Mouse (Mus musculus): ENCODE results near the gene Mboat7. TPM values are rescaled to one million over a fixed set of nuclear protein-coding genes. Genes with fewer than 3 reads are reported as not detected.
"Not testable (repeated sequence)": the region's sequence is repeated elsewhere in the genome, so short reads cannot be mapped to it uniquely, and the experiment has no call there.

The Mboat7 gene
- polyA plus RNA-seq (2015; fragmentation: Nextera tagmentation; extraction: Ambion mirVana), result 63.7 and 65.7 TPM in 2 replicates

DNA sequence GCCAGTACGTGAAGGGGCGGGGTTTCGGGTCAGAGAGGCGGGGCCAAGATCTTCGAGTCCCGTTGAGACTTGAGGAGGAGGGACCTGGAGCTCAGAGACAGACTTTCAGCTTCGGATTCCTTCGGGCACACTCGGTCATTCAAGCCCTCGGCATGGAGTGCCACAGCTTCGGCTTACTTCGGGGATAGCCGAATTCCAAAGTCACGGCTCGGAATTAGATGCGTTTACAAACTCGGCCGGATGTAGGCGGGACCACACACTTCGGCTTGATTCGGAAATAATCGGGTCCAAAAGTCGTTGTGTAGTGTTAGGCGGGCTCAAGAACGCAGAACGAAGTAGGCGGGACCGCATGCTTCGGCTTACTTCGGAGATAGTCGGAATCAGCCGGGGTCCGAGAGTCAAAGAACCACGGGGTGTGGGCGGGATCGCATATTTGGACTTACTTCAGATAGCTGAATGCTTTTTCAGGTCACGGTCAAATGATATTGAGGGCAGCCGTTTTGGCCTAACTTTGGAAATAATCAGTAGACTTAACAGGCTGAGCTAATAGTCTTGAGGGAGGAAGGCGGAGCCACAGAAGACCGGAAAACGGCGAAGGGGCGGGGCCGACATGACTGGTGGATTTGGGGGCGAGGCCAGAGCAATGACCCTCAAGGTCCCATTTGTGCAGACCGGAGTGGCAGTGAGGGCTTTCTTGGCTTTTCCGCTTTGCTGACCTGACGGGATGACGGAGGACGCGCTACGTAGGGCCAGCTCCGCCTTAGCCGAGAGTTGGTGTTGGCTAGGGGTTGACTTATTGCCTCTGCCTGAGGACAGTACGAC is at the start of gene Mboat7:
Mboat7 (minus strand) TSS at position 537 of the 822 bp plus-strand sequence.
- peak within 1 kb of the TSS; percentile 98 for H3K27ac ChIP-seq
- H3K27me3 ChIP-seq, result no peaks in the 10 kb centered on the region
- ATAC-seq (ENCODE audit: insufficient number of reproducible peaks, insufficient read depth, low FRiP score, low TSS enrichment, low read depth), result peak; percentile 92
- peak within 1 kb of the TSS; percentile 81 for H3K4me2 ChIP-seq
- under 1% methylated on average over 55 of the region's 55 CpGs for WGBS
- H3K9me3 ChIP-seq, result no peaks in the 10 kb centered on the region
- peaks cover 31% of the 10 kb centered on the region for H3K36me3 ChIP-seq
- peak within 1 kb of the TSS; percentile 73 for H3K4me3 ChIP-seq
- H3K9ac ChIP-seq, result peak within 1 kb of the TSS; percentile 93
- H3K4me1 ChIP-seq, result peaks cover 21% of the 10 kb centered on the region

GRCm38 (mm10) chr7:3732675-3733074 is 39.4 kb upstream of the Mboat7 start:
- ATAC-seq (ENCODE audit: insufficient number of reproducible peaks, insufficient read depth, low FRiP score, low TSS enrichment, low read depth); H3K4me2 ChIP-seq; H3K9me3 ChIP-seq; H3K9ac ChIP-seq; H3K27ac ChIP-seq; H3K27me3 ChIP-seq; H3K4me1 ChIP-seq; H3K4me3 ChIP-seq; H3K36me3 ChIP-seq: not testable (repeated sequence)
- no CpG with 5 or more reads among the region's 1 CpGs for WGBS

DNA sequence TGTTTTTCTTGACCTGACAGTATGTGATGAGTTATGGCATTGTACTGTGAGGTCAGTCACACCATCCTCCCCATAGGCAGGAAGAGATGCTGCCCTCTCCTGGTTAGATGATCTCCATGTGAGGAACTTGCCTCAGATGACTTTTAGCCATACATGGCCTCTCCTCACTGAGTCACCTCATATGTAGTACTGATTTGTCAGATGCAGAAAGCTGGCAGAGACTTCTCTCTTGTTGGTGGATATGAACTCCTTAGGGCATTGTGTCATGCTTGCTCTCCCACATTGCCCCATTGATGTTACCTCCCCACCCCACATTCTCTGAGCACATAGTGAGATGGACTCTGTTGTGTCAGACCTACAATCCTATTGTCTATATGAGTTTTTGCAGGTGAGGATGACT is 32.1 kb upstream of the Mboat7 start:
- H3K9ac ChIP-seq; H3K4me1 ChIP-seq; ATAC-seq (ENCODE audit: insufficient number of reproducible peaks, insufficient read depth, low FRiP score, low TSS enrichment, low read depth); H3K9me3 ChIP-seq; H3K36me3 ChIP-seq; H3K27ac ChIP-seq; H3K4me3 ChIP-seq; H3K27me3 ChIP-seq; H3K4me2 ChIP-seq: not testable (repeated sequence)

DNA sequence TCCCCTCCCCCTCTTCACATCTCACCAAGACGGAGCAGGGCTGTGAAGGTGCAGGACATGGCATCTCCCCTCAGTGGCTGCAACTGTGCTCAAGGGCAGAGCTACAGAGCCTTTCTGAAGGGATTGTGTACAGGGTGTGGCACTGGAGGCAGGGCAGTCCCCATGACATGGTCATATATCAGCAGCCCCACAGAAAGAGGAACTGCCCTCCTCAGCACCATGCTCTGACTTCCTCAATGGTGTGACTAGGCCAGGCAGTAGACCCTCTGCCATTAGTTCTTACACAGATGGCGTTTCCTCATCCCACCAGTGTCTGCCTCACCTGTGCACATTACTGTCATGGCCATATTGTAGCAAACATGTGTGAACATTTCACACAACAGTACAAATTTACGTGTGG is 26.9 kb upstream of the Mboat7 start, which contains the start of gene Pirb:
Pirb (minus strand) TSS at position 124 of the 400 bp plus-strand sequence.
- WGBS, result 33% methylated on average over 1 of the region's 3 CpGs
- H3K9me3 ChIP-seq; H3K4me2 ChIP-seq; H3K27ac ChIP-seq; H3K27me3 ChIP-seq; H3K9ac ChIP-seq; H3K36me3 ChIP-seq; H3K4me3 ChIP-seq; H3K4me1 ChIP-seq; ATAC-seq (ENCODE audit: insufficient number of reproducible peaks, insufficient read depth, low FRiP score, low TSS enrichment, low read depth): not testable (repeated sequence)

DNA sequence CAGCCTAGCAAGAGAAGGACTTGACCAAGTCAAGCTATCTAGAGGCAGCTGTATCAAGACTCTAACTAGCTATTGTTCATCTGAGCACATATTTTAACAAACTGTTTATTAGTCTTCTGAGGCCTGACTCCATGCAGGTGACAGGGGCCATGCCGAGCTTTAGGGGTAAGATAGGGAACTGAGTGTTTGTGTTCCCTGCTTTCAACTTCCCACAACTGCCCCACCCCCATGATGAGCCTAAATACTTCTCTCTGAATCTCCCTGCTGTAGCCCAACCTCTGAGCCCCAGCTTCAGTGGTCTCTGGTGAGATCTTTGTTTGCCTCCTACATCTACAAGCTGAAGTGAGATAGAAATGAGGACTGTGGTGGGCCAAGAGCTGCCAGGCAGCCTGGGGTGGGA is 21.9 kb upstream of the Mboat7 start:
- no peaks in the 10 kb centered on the region for H3K9me3 ChIP-seq
- H3K4me3 ChIP-seq, result no peak overlapping the region
- H3K9ac ChIP-seq, result no peak overlapping the region
- no peak overlapping the region for H3K4me2 ChIP-seq
- no peak for ATAC-seq (ENCODE audit: insufficient number of reproducible peaks, insufficient read depth, low FRiP score, low TSS enrichment, low read depth)
- H3K27me3 ChIP-seq, result no peaks in the 10 kb centered on the region
- H3K36me3 ChIP-seq, result no peaks in the 10 kb centered on the region
- WGBS, result 71% methylated on average over 1 of the region's 1 CpGs
- H3K27ac ChIP-seq, result no peak overlapping the region
- H3K4me1 ChIP-seq, result no peaks in the 10 kb centered on the region

GRCm38 (mm10) chr7:3712264-3712942 is 19.1 kb upstream of the Mboat7 start:
- no peaks in the 10 kb centered on the region for H3K27me3 ChIP-seq
- no peak for ATAC-seq (ENCODE audit: insufficient number of reproducible peaks, insufficient read depth, low FRiP score, low TSS enrichment, low read depth)
- H3K4me2 ChIP-seq, result no peak overlapping the region
- H3K9ac ChIP-seq, result no peak overlapping the region
- H3K9me3 ChIP-seq, result no peaks in the 10 kb centered on the region
- H3K4me1 ChIP-seq, result no peaks in the 10 kb centered on the region
- no peak overlapping the region for H3K27ac ChIP-seq
- H3K36me3 ChIP-seq, result peaks cover 6% of the 10 kb centered on the region; the same call in 1 of the 2 replicates
- H3K4me3 ChIP-seq, result no peak overlapping the region
- 37% methylated on average over 5 of the region's 5 CpGs for WGBS

GRCm38 (mm10) chr7:3709000-3709399 is 15.7 kb upstream of the Mboat7 start:
- WGBS, result 68% methylated on average over 1 of the region's 1 CpGs
- Histone ChIP-seq H3K27ac (no peak overlapping the region), H3K27me3 (no peaks in the 10 kb centered on the region), H3K36me3 (peaks cover 28% of the 10 kb centered on the region), H3K4me1 (peaks cover 17% of the 10 kb centered on the region), H3K9ac (no peak overlapping the region), H3K9me3 (no peaks in the 10 kb centered on the region), H3K4me3 (no peak overlapping the region), H3K4me2 (no peak overlapping the region)
- ATAC-seq (ENCODE audit: insufficient number of reproducible peaks, insufficient read depth, low FRiP score, low TSS enrichment, low read depth), result no peak

DNA sequence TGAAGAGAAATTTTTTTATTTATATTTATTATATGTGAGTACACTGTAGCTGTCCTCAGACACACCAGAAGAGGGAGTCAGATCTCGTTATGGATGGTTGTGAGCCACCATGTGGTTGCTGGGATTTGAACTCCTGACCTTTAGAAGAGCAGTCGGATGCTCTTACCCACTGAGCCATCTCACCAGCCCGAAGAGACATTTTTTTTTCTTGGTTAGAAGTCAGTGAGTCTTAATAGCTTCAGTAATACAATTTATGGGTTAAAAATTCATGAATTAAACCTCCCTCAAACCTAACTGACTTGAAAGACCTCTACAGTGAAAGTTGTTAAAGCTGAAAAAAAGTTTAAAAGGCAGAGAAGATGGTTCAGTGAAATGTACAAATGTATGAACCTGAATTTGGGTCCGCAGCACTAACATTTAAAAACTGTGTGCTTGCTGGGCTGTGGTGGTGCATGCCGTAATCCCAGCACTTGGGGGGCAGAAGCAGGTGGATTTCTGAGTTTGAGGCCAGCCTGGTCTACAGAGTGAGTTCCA is 15.2 kb upstream of the Mboat7 start:
- H3K27me3 ChIP-seq; H3K27ac ChIP-seq; H3K9me3 ChIP-seq; H3K9ac ChIP-seq; H3K4me2 ChIP-seq; H3K4me3 ChIP-seq; ATAC-seq (ENCODE audit: insufficient number of reproducible peaks, insufficient read depth, low FRiP score, low TSS enrichment, low read depth): not testable (repeated sequence)
- Histone ChIP-seq H3K4me1 (peaks cover 17% of the 10 kb centered on the region), H3K36me3 (peaks cover 28% of the 10 kb centered on the region)
- 36% methylated on average over 5 of the region's 5 CpGs for WGBS

DNA sequence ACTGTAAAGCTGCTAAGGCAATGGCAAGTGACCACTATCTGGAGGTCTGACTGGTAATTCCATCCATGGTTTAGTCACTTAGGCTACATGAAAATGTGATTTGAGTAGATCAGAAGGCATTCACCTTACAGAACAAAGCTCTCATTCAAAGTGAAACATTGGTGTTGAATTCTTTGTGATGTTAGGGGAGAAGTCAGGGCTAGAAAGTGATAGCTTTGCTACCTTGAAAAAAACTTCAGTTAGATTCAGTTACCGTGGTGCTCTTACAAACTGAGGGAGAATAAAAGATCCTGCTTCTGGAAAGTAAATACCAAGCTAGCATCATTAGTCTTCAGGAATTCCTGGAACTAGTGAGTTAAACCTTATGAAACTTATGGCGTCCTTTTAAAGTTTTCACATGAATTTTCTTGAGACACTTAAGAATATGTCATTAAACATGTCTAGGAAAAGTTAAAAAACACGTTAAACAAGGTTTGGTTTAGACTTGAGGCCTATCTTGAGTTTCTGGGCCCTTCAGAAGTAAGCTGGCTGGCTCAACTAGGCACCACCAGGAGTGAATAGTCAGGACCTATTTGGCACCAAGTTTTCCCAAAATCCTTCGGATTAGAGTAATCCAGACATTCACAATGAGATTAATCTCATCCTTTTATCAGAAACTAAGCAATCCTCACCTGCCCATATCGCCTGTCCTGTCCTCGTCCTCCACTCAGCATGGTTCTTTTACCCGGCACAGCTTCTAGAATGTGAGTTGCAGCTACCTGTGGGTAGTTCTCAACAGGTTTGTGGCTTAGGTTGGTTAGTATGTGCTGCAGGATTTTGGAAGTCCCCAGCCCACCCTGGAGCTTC is 14.5 kb upstream of the Mboat7 start:
- no peak for ATAC-seq (ENCODE audit: insufficient number of reproducible peaks, insufficient read depth, low FRiP score, low TSS enrichment, low read depth)
- Histone ChIP-seq H3K27me3 (no peaks in the 10 kb centered on the region), H3K4me2 (no peak overlapping the region), H3K36me3 (peaks cover 28% of the 10 kb centered on the region), H3K9ac (no peak overlapping the region), H3K27ac (no peak overlapping the region), H3K9me3 (no peaks in the 10 kb centered on the region), H3K4me3 (no peak overlapping the region), H3K4me1 (peaks cover 17% of the 10 kb centered on the region)
- 31% methylated on average over 7 of the region's 7 CpGs for WGBS

DNA sequence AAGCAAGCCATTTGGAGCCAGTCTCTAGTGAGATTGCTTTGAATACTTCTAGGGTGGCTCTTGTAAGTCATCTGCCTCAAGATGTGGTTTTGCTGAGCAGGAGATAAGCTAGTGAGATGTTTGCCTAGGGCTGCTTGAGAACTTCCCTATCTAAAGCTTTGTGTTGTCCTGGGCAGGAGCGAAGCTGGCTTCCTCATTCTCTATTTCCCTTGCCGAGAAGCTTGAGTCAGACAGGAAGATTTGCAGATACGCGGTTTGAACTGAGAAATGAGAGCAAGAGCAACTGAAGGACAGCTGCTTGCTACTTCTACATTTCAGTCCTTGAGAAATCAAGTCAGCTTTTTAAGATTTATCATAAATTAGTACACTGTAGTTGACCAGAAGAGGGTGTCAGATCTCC is 13.7 kb upstream of the Mboat7 start:
- WGBS, result 53% methylated on average over 4 of the region's 4 CpGs
- Histone ChIP-seq H3K4me2 (peak overlapping the region; percentile 91; the same call in 1 of the 2 replicates), H3K27ac (no peak overlapping the region)

GRCm38 (mm10) chr7:3706343-3706934 is 13.1 kb upstream of the Mboat7 start:
- ATAC-seq (ENCODE audit: insufficient number of reproducible peaks, insufficient read depth, low FRiP score, low TSS enrichment, low read depth), result no peak
- Histone ChIP-seq H3K4me2 (peak overlapping the region; percentile 91), H3K4me3 (peak overlapping the region; percentile 83), H3K27me3 (no peaks in the 10 kb centered on the region), H3K9ac (peak overlapping the region; percentile 94), H3K4me1 (peaks cover 17% of the 10 kb centered on the region), H3K9me3 (no peaks in the 10 kb centered on the region), H3K36me3 (peaks cover 28% of the 10 kb centered on the region), H3K27ac (no peak overlapping the region; the same call in 1 of the 2 replicates)
- WGBS, result 60% methylated on average over 11 of the region's 11 CpGs

More for the DNA sequence above, 13.7 kb upstream of the Mboat7 start:
- peaks cover 17% of the 10 kb centered on the region for H3K4me1 ChIP-seq
- 0 out of 2 replicates have a peak overlapping the region, but pooled peaks have one; percentile 6 for H3K9ac ChIP-seq
- H3K4me3 ChIP-seq, result 0 out of 2 replicates have a peak overlapping the region, but pooled peaks have one; percentile 6
- H3K36me3 ChIP-seq, result peaks cover 28% of the 10 kb centered on the region
- H3K27me3 ChIP-seq, result no peaks in the 10 kb centered on the region
- no peaks in the 10 kb centered on the region for H3K9me3 ChIP-seq
- no peak for ATAC-seq (ENCODE audit: insufficient number of reproducible peaks, insufficient read depth, low FRiP score, low TSS enrichment, low read depth)

Data from embryonic facial prominence, embryonic 13.5 days (tissue).